Mouse (Mus musculus) layer of hippocampus, adult 8-10 months (tissue): Measurements from ENCODE around the gene Terf2. TPM values are rescaled to one million over a fixed set of nuclear protein-coding genes. Genes with fewer than 3 reads are reported as not detected.

Source experiments
- microRNA-seq, 2 experiments: library from miRNA; unstranded; fragments of <30 nt; microRNA quantifications; one replicate each; pipeline ENCODE4 v1.2.0; 2022
- total RNA-seq, 4 experiments: library from RNA; stranded (reverse); gene quantifications; 2 replicates each; pipeline ENCODE4 v1.2.4; 2022

Gene Terf2
- total RNA-seq, 4 experiments from 2014 or later: 33.5 to 41.3 (median 35.6) TPM

Small RNA genes lying within 50 kb of the gene (microRNA-seq; reads per million reads assigned to microRNA genes)
- gene Mir7075: 0 to 1.8 reads per million in 2 experiments

Other genes with a start within 250 kb of the Terf2 start
- 1 to 10 TPM; 1.6 to 2.6 (median 1.9) TPM for gene Has3, start 226.3 kb downstream of the Terf2 start, total RNA-seq
- 10 to 100 TPM; 41.0 to 44.7 (median 43.9) TPM for gene Utp4, start 202.9 kb downstream of the Terf2 start, total RNA-seq
- gene Sntb2, start 160.8 kb downstream of the Terf2 start, total RNA-seq: 10 to 100 TPM; 19.2 to 32.0 (median 24.1) TPM
- gene Vps4a, start 65.3 kb downstream of the Terf2 start, total RNA-seq: 100 to 1,000 TPM; 104 to 117 (median 108) TPM
- 10 to 100 TPM; 26.6 to 29.5 (median 28.2) TPM for gene Pdf, start 47.9 kb downstream of the Terf2 start, total RNA-seq
- gene Cog8, start 39.9 kb downstream of the Terf2 start, total RNA-seq: 10 to 100 TPM; 26.0 to 34.6 (median 28.8) TPM
- gene Nip7, start 39.7 kb downstream of the Terf2 start, total RNA-seq: 10 to 100 TPM; 40.9 to 44.2 (median 42.7) TPM
- not detected for gene Tmed6, start 30.9 kb downstream of the Terf2 start, total RNA-seq
- gene Cyb5b, start 54.1 kb upstream of the Terf2 start, total RNA-seq: 100 to 1,000 TPM; 109 to 113 (median 111) TPM
- 10 to 100 TPM; 54.4 to 78.0 (median 65.1) TPM for gene Nfat5, start 196.9 kb upstream of the Terf2 start, total RNA-seq